Mouse (Mus musculus) cortical plate, adult 2 months (tissue): ENCODE measurements around the gene Emc7.

Experiments used
- CTCF ChIP-seq: fragments of 200-500 bp; IDR thresholded peaks from 2 replicates; pipeline ENCODE4 v1.5.1; 2011; ENCODE audit warnings: mild to moderate bottlenecking, control low read depth, low read length; ENCODE audit not compliant: insufficient read depth; ENCODE audit errors: extremely low read depth
- POLR2A ChIP-seq: fragments of 200-500 bp; IDR thresholded peaks from 2 replicates; pipeline ENCODE4 v1.6.1; 2011; ENCODE audit warnings: mild to moderate bottlenecking, low read length, control low read depth; ENCODE audit not compliant: insufficient read depth; ENCODE audit errors: extremely low read depth

GRCm38 (mm10) chr2:112490483-112491196 lies 35.8 kb downstream of the Emc7 start:
- TF ChIP-seq CTCF (no peak), POLR2A (no peak)
